In the genomic region with DNA sequence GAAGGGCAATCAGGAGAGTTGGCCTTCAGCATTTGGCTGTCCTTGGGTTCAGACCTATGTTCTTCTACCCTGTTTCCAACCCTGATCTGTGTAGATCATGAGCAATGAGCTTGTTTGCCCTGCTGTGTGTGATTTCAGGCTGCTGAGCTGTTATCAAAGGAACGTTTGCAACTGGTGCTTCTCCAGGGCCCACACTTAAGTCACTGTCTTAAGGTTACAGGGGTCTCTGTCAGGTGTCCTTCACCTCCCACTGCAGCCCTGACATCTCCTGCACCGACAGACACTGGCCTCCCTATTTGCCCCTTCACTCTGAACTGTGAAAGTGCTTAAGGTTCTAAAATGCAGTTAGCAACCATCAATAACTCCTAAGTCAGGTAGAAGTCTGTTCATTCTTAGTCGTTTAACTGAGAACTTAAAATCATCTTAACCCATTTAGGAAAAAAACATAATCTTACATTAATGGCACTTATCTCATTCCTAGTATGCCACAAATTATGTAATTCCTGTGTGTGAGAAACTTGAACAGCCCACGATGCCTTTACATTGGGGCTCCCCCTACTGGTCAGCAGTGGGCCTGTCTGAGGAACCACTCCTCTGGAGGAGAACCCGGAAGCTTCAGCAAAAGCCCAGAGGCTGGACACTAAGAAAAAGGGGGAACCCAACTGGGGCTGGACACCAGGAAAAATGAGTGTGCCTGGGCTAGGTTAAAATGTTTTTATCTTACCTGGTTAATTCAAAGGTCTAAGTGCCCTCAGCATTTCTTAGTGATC, we compare ENCODE assay signal across 7 mouse cellular contexts.
DNase-seq lines count a peak whose midpoint lies in the region; ATAC-seq and TF ChIP-seq lines count a peak whose summit lies in the region.

No protein-coding gene starts in this region.

- no peak for TF ChIP-seq POLR2A in brain, embryonic 14.5 days (IDR thresholded peaks at IDR 0.05; ENCODE audit: borderline replicate concordance, extremely low read depth, insufficient read depth, insufficient read length, poor library complexity, severe bottlenecking)

- intact Hi-C loops in heart, postnatal 25 days (cut with DNase I), result loop anchor here (1.0 to 5.0 kb wide), 3 partner anchors 281 to 1316 kb away; a partner anchor contains a TSS

- in situ Hi-C loops in Patski (cut with MboI; ENCODE audit: low pct_unique_long_range_greater_than_20kb), result loop anchor here (5.0 to 10.0 kb wide), 3 partner anchors 216 to 794 kb away; a partner anchor contains a TSS

- CTCF ChIA-PET in Patski (lab: Charles Lee), result interaction anchor here (0.7 to 2.1 kb wide), 9 partner anchors 17 to 254 kb away, joined by 3 to 8 read pairs (median 3); no protein-coding TSS in a partner anchor

- peak; percentile 49 for DNase-seq in Patski (ENCODE audit: low read depth, low spot score)
- DNase-seq in brain, embryonic 14.5 days (ENCODE audit: low read depth), result peak; percentile 83
- peak; percentile 48 for DNase-seq in fibroblast of lung, adult 2 months (ENCODE audit: low read depth)
- peak; percentile 46 for DNase-seq in heart, postnatal 25 days (ENCODE audit: low spot score)
- peak; percentile 77 to 92 for DNase-seq in layer of hippocampus, postnatal 25 days (ENCODE audit: extremely low spot score in 1 of 2, low spot score in 1 of 2)
- peak; percentile 54 for DNase-seq in skeletal muscle tissue, adult 2 months (ENCODE audit: low read depth, low spot score)

- peak; percentile 82 for ATAC-seq in Patski
- peak; percentile 98 for ATAC-seq in megakaryocyte, adult 5-6 weeks (ENCODE audit: poor library complexity, severe bottlenecking)

- peak; percentile 98 for TF ChIP-seq CTCF in Patski (IDR thresholded peaks at IDR 0.05)
- peak; percentile 93 for TF ChIP-seq CTCF in brain, embryonic 14.5 days (IDR thresholded peaks at IDR 0.05; ENCODE audit: borderline replicate concordance, extremely low read depth, insufficient read depth, insufficient read length)

- POLR2A ChIA-PET in Patski (lab: Charles Lee), result no interaction called here

- H3K27me3 ChIP-seq in Patski, result no peaks in the 10 kb centered on the region

Comparison
In these comparisons a context has a peak if more than half of its experiments do, and no peak if none do; other contexts are left out.
1. Peak in every context shown above with its lines: DNase-seq and ATAC-seq.